Mouse (Mus musculus) hindbrain, embryonic 13.5 days (tissue): ENCODE data around the gene Lnx1. TPM values are rescaled to one million over a fixed set of nuclear protein-coding genes. Genes with fewer than 3 reads are reported as not detected.
A peak's percentile ranks its signal among the peaks of the same experiment; 100 is the strongest.

Experiments
- ATAC-seq: fragments of 200-750 bp; cut with Nextera tagmentation; 2 replicates; pipeline ENCODE4 v1.8.0; 2017; ENCODE audit warnings: moderate TSS enrichment; ENCODE audit not compliant: low FRiP score
- H3K27ac ChIP-seq: fragments of 300-500 bp; sonication (generic); 2 replicates; pipeline ENCODE4 v1.5.1; 2015; ENCODE audit warnings: inconsistent platforms, mild to moderate bottlenecking, moderate library complexity
- H3K27me3 ChIP-seq: fragments of 300-500 bp; sonication (generic); 2 replicates; pipeline ENCODE4 v1.6.1; 2015; ENCODE audit warnings: mild to moderate bottlenecking, inconsistent platforms
- H3K36me3 ChIP-seq: fragments of 300-500 bp; sonication (generic); 2 replicates; pipeline ENCODE4 v1.6.1; 2015; ENCODE audit warnings: mild to moderate bottlenecking, inconsistent platforms
- H3K4me1 ChIP-seq: fragments of 300-500 bp; sonication (generic); replicated peaks from 2 replicates; pipeline ENCODE4 v1.6.1; 2015; ENCODE audit warnings: inconsistent platforms
- H3K4me2 ChIP-seq: fragments of 300-500 bp; sonication (generic); 2 replicates; pipeline ENCODE4 v1.6.1; 2015; ENCODE audit warnings: inconsistent platforms, mild to moderate bottlenecking, moderate library complexity
- H3K4me3 ChIP-seq: fragments of 300-500 bp; sonication (generic); 2 replicates; pipeline ENCODE4 v1.5.1; 2015; ENCODE audit warnings: mild to moderate bottlenecking, inconsistent platforms
- H3K9ac ChIP-seq: fragments of 300-500 bp; sonication (generic); 2 replicates; pipeline ENCODE4 v1.6.1; 2015; ENCODE audit warnings: mild to moderate bottlenecking, inconsistent platforms
- H3K9me3 ChIP-seq: fragments of 300-500 bp; sonication (generic); 2 replicates; pipeline ENCODE4 v1.6.1; 2016; ENCODE audit warnings: inconsistent platforms
- WGBS: fragments of 180-500 bp; shearing (Covaris S2); methylation state at CpG from one replicate; pipeline ENCODE4 v1.1.7; 2015; 5-methylcytosine and 5-hydroxymethylcytosine counted together
- polyA plus RNA-seq: library from polyadenylated mRNA; unstranded; fragments of >200 nt; fragmentation: Nextera tagmentation; extraction: Ambion mirVana; gene quantifications from 2 replicates; pipeline ENCODE4 v1.2.1, GENCODE M21; 2015

Lnx1 gene
- polyA plus RNA-seq: 3.0 and 3.3 TPM in 2 replicates

GRCm38 (mm10) chr5:74702766-74703165 is at the start of gene Lnx1:
Gene Lnx1, minus strand, starts transcription at chr5:74702912.
- no peak for ATAC-seq
- H3K9ac ChIP-seq: peak within 1 kb of the TSS; percentile 4; the same call in 1 of the 2 replicates

GRCm38 (mm10) chr5:74750501-74750900 is 47.8 kb upstream of the Lnx1 start:
- no peaks in the 10 kb centered on the region for H3K9me3 ChIP-seq
- H3K4me3 ChIP-seq: no peak overlapping the region
- no peak overlapping the region for H3K4me2 ChIP-seq
- no peak overlapping the region for H3K9ac ChIP-seq
- no peaks in the 10 kb centered on the region for H3K4me1 ChIP-seq
- H3K27ac ChIP-seq: no peak overlapping the region
- no peak for ATAC-seq
- H3K27me3 ChIP-seq: no peaks in the 10 kb centered on the region
- no peaks in the 10 kb centered on the region for H3K36me3 ChIP-seq
- WGBS: 91% methylated on average over 5 of the region's 5 CpGs

More at GRCm38 (mm10) chr5:74702766-74703165, at the start of gene Lnx1:
- H3K9me3 ChIP-seq: no peaks in the 10 kb centered on the region
- peaks cover 8% of the 10 kb centered on the region; the same call in 1 of the 2 replicates for H3K27me3 ChIP-seq
- no peak within 1 kb of the TSS for H3K27ac ChIP-seq
- peaks cover 21% of the 10 kb centered on the region for H3K4me1 ChIP-seq
- WGBS: 52% methylated on average over 11 of the region's 11 CpGs
- H3K36me3 ChIP-seq: no peaks in the 10 kb centered on the region
- H3K4me2 ChIP-seq: peak within 1 kb of the TSS; percentile 55
- no peak within 1 kb of the TSS for H3K4me3 ChIP-seq

GRCm38 (mm10) chr5:74747476-74747875 is 44.8 kb upstream of the Lnx1 start:
- Histone ChIP-seq H3K4me3 (no peak overlapping the region), H3K27ac (no peak overlapping the region), H3K27me3 (no peaks in the 10 kb centered on the region), H3K4me2 (no peak overlapping the region), H3K36me3 (no peaks in the 10 kb centered on the region), H3K4me1 (no peaks in the 10 kb centered on the region), H3K9me3 (no peaks in the 10 kb centered on the region), H3K9ac (no peak overlapping the region)
- ATAC-seq: no peak
- WGBS: 90% methylated on average over 3 of the region's 3 CpGs

- Histone ChIP-seq H3K36me3 (no peaks in the 10 kb centered on the region), H3K9me3 (no peaks in the 10 kb centered on the region), H3K4me1 (no peaks in the 10 kb centered on the region), H3K27ac (no peak overlapping the region), H3K9ac (no peak overlapping the region), H3K4me2 (no peak overlapping the region), H3K4me3 (no peak overlapping the region), H3K27me3 (no peaks in the 10 kb centered on the region)
- 92% methylated on average over 9 of the region's 9 CpGs for WGBS
- ATAC-seq: no peak
Measured at GRCm38 (mm10) chr5:74740951-74741350, 38.2 kb upstream of the Lnx1 start.

- Histone ChIP-seq H3K9me3 (no peaks in the 10 kb centered on the region), H3K4me2 (no peak overlapping the region), H3K36me3 (no peaks in the 10 kb centered on the region), H3K4me1 (peaks cover 2% of the 10 kb centered on the region; the same call in 1 of the 2 replicates), H3K27ac (no peak overlapping the region), H3K9ac (no peak overlapping the region), H3K4me3 (no peak overlapping the region), H3K27me3 (no peaks in the 10 kb centered on the region)
- 70% methylated on average over 12 of the region's 12 CpGs for WGBS
- ATAC-seq: no peak
Measured at GRCm38 (mm10) chr5:74739435-74739834, 36.7 kb upstream of the Lnx1 start.

GRCm38 (mm10) chr5:74738312-74738711 is 35.6 kb upstream of the Lnx1 start:
- WGBS: 68% methylated on average over 3 of the region's 3 CpGs
- H3K9ac ChIP-seq: no peak overlapping the region

GRCm38 (mm10) chr5:74733885-74734558 is 31.3 kb upstream of the Lnx1 start:
- no peak for ATAC-seq
- WGBS: 52% methylated on average over 7 of the region's 7 CpGs
- H3K36me3 ChIP-seq: no peaks in the 10 kb centered on the region
- peaks cover 17% of the 10 kb centered on the region for H3K4me1 ChIP-seq
- no peak overlapping the region for H3K9ac ChIP-seq
- no peaks in the 10 kb centered on the region for H3K9me3 ChIP-seq
- H3K4me3 ChIP-seq: no peak overlapping the region
- H3K4me2 ChIP-seq: no peak overlapping the region
- H3K27ac ChIP-seq: no peak overlapping the region
- no peaks in the 10 kb centered on the region for H3K27me3 ChIP-seq

More at GRCm38 (mm10) chr5:74738312-74738711, 35.6 kb upstream of the Lnx1 start:
- no peak overlapping the region for H3K4me2 ChIP-seq
- peaks cover 8% of the 10 kb centered on the region; the same call in 1 of the 2 replicates for H3K4me1 ChIP-seq
- no peak for ATAC-seq
- H3K27ac ChIP-seq: no peak overlapping the region
- H3K4me3 ChIP-seq: no peak overlapping the region
- no peaks in the 10 kb centered on the region for H3K36me3 ChIP-seq
- no peaks in the 10 kb centered on the region for H3K27me3 ChIP-seq
- no peaks in the 10 kb centered on the region for H3K9me3 ChIP-seq

GRCm38 (mm10) chr5:74732613-74733012 is 29.9 kb upstream of the Lnx1 start:
- H3K4me2 ChIP-seq: no peak overlapping the region
- H3K27me3 ChIP-seq: no peaks in the 10 kb centered on the region
- H3K4me3 ChIP-seq: no peak overlapping the region
- peaks cover 20% of the 10 kb centered on the region for H3K4me1 ChIP-seq
- H3K36me3 ChIP-seq: no peaks in the 10 kb centered on the region
- H3K9me3 ChIP-seq: no peaks in the 10 kb centered on the region
- ATAC-seq: no peak
- H3K27ac ChIP-seq: no peak overlapping the region
- WGBS: 74% methylated on average over 8 of the region's 8 CpGs
- no peak overlapping the region for H3K9ac ChIP-seq

- Histone ChIP-seq H3K4me2 (no peak overlapping the region), H3K36me3 (no peaks in the 10 kb centered on the region), H3K9ac (no peak overlapping the region), H3K9me3 (no peaks in the 10 kb centered on the region), H3K4me3 (no peak overlapping the region), H3K27ac (no peak overlapping the region), H3K4me1 (peaks cover 20% of the 10 kb centered on the region), H3K27me3 (no peaks in the 10 kb centered on the region)
- WGBS: 77% methylated on average over 5 of the region's 5 CpGs
- no peak for ATAC-seq
Measured at GRCm38 (mm10) chr5:74730601-74731000, 27.9 kb upstream of the Lnx1 start.

GRCm38 (mm10) chr5:74729567-74729966 is 26.9 kb upstream of the Lnx1 start:
- 88% methylated on average over 6 of the region's 6 CpGs for WGBS

GRCm38 (mm10) chr5:74728186-74728585 is 25.5 kb upstream of the Lnx1 start:
- H3K27me3 ChIP-seq: no peaks in the 10 kb centered on the region
- no peak overlapping the region for H3K4me2 ChIP-seq
- H3K27ac ChIP-seq: no peak overlapping the region
- H3K9me3 ChIP-seq: no peaks in the 10 kb centered on the region
- H3K36me3 ChIP-seq: no peaks in the 10 kb centered on the region
- no peak overlapping the region for H3K9ac ChIP-seq
- 70% methylated on average over 6 of the region's 6 CpGs for WGBS
- no peak overlapping the region for H3K4me3 ChIP-seq
- ATAC-seq: no peak
- peaks cover 12% of the 10 kb centered on the region; the same call in 1 of the 2 replicates for H3K4me1 ChIP-seq

More at GRCm38 (mm10) chr5:74729567-74729966, 26.9 kb upstream of the Lnx1 start:
- no peaks in the 10 kb centered on the region for H3K27me3 ChIP-seq
- no peaks in the 10 kb centered on the region for H3K36me3 ChIP-seq
- H3K27ac ChIP-seq: no peak overlapping the region
- no peak overlapping the region for H3K4me3 ChIP-seq
- H3K4me1 ChIP-seq: peaks cover 20% of the 10 kb centered on the region
- no peak for ATAC-seq
- H3K9me3 ChIP-seq: no peaks in the 10 kb centered on the region
- no peak overlapping the region for H3K4me2 ChIP-seq
- no peak overlapping the region for H3K9ac ChIP-seq

- Histone ChIP-seq H3K27ac (no peak overlapping the region), H3K27me3 (no peaks in the 10 kb centered on the region), H3K4me3 (no peak overlapping the region), H3K9ac (no peak overlapping the region), H3K4me1 (peaks cover 12% of the 10 kb centered on the region; the same call in 1 of the 2 replicates), H3K36me3 (no peaks in the 10 kb centered on the region), H3K9me3 (no peaks in the 10 kb centered on the region), H3K4me2 (no peak overlapping the region)
- 68% methylated on average over 8 of the region's 8 CpGs for WGBS
- ATAC-seq: no peak
Measured at GRCm38 (mm10) chr5:74727319-74727718, 24.6 kb upstream of the Lnx1 start.

GRCm38 (mm10) chr5:74725541-74725940 is 22.8 kb upstream of the Lnx1 start:
- no peak overlapping the region for H3K9ac ChIP-seq
- no peaks in the 10 kb centered on the region for H3K9me3 ChIP-seq
- no peak for ATAC-seq

More at GRCm38 (mm10) chr5:74725541-74725940, 22.8 kb upstream of the Lnx1 start:
- no peaks in the 10 kb centered on the region for H3K27me3 ChIP-seq
- no peak overlapping the region for H3K27ac ChIP-seq
- H3K4me1 ChIP-seq: peaks cover 21% of the 10 kb centered on the region
- WGBS: 67% methylated on average over 4 of the region's 4 CpGs
- H3K36me3 ChIP-seq: no peaks in the 10 kb centered on the region
- H3K4me3 ChIP-seq: no peak overlapping the region
- no peak overlapping the region for H3K4me2 ChIP-seq
